In genomic region chr9:27437391-27438061, GRCm38 (mm10) we compare ENCODE assay signal across 13 mouse cellular contexts. TPM values are rescaled to one million over a fixed set of nuclear protein-coding genes. Genes with fewer than 3 reads are reported as not detected.
DNase-seq lines count a peak whose midpoint lies in the region; ATAC-seq and TF ChIP-seq lines count a peak whose summit lies in the region.
"Had no signal": no experiment of that assay in that cellular context is flagged by ENCODE, and none has a peak within 500 bp of the region (broad histone marks: within the 10 kb centered on the region; RNA-seq: fewer than 3 reads in every experiment).

No protein-coding gene starts in this region.

- WGBS in heart, embryonic 11.5 days (ENCODE audit: insufficient replicate concordance): 68% methylated on average over 7 of the region's 7 CpGs
- 61% methylated on average over 7 of the region's 7 CpGs for WGBS in forebrain, embryonic 12.5 days
- 79% methylated on average over 7 of the region's 7 CpGs for WGBS in midbrain, embryonic 11.5 days

- H3K4me3 ChIP-seq in heart, embryonic 11.5 days (ENCODE audit: low read depth, low read length): no peak overlapping the region
- H3K4me3 ChIP-seq in forebrain, embryonic 12.5 days (replicated peaks): no peak overlapping the region
- no peak overlapping the region for H3K4me3 ChIP-seq in midbrain, embryonic 11.5 days (ENCODE audit: low read depth, low read length)
- no peak overlapping the region for H3K4me3 ChIP-seq in gastrocnemius, adult 2 months
- H3K4me3 ChIP-seq: embryonic facial prominence, embryonic 12.5 days; intestine, embryonic 15.5 days; stomach, embryonic 15.5 days had no signal

- intact Hi-C loops in gastrocnemius, adult 2 months (cut with DNase I): no loop called here

- no peaks in the 10 kb centered on the region for H3K36me3 ChIP-seq in heart, embryonic 11.5 days (ENCODE audit: control insufficient read depth, insufficient read depth, low read length)
- H3K36me3 ChIP-seq in forebrain, embryonic 12.5 days (replicated peaks): no peaks in the 10 kb centered on the region
- H3K36me3 ChIP-seq in midbrain, embryonic 11.5 days (ENCODE audit: control insufficient read depth, insufficient read depth, low read length): no peaks in the 10 kb centered on the region
- H3K36me3 ChIP-seq: embryonic facial prominence, embryonic 12.5 days; intestine, embryonic 15.5 days; stomach, embryonic 15.5 days had no signal

- ATAC-seq in heart, embryonic 11.5 days (replicated peaks; ENCODE audit: insufficient number of reproducible peaks, low FRiP score, low TSS enrichment): no peak
- ATAC-seq in forebrain, embryonic 12.5 days (ENCODE audit: low FRiP score): no peak
- no peak for ATAC-seq in midbrain, embryonic 11.5 days (ENCODE audit: low FRiP score)
- ATAC-seq in activated CD4-positive, CD25-positive, alpha-beta regulatory T cell, adult 4 months: no peak
- ATAC-seq: intestine, embryonic 15.5 days had no signal

- peak; percentile 19 to 23 for DNase-seq in heart, adult 18-20 months
- peak; percentile 25 for DNase-seq in heart, postnatal 4 days
- peak; percentile 82 for DNase-seq in midbrain, embryonic 11.5 days (ENCODE audit: low spot score, missing footprints)
- DNase-seq in embryo, embryonic 9.5 days (ENCODE audit: extremely low spot score): no peak
- no peak for DNase-seq in gastrocnemius, adult 2 months

- H3K9ac ChIP-seq in heart, embryonic 11.5 days (ENCODE audit: low read depth, low read length): no peak overlapping the region
- no peak overlapping the region for H3K9ac ChIP-seq in forebrain, embryonic 12.5 days
- no peak overlapping the region for H3K9ac ChIP-seq in midbrain, embryonic 11.5 days (ENCODE audit: low read length)
- H3K9ac ChIP-seq: embryonic facial prominence, embryonic 12.5 days; intestine, embryonic 15.5 days; liver, embryonic 14.5 days; stomach, embryonic 15.5 days had no signal

- H3K27me3 ChIP-seq in heart, embryonic 11.5 days (ENCODE audit: control insufficient read depth, insufficient read depth, low read length): no peaks in the 10 kb centered on the region
- H3K27me3 ChIP-seq in forebrain, embryonic 12.5 days: no peaks in the 10 kb centered on the region
- no peaks in the 10 kb centered on the region for H3K27me3 ChIP-seq in midbrain, embryonic 11.5 days (ENCODE audit: control insufficient read depth, insufficient read depth, low read length)
- H3K27me3 ChIP-seq: embryonic facial prominence, embryonic 12.5 days; intestine, embryonic 15.5 days; stomach, embryonic 15.5 days had no signal

- no peaks in the 10 kb centered on the region for H3K9me3 ChIP-seq in heart, embryonic 11.5 days (replicated peaks; ENCODE audit: control insufficient read depth, low read length)
- no peaks in the 10 kb centered on the region for H3K9me3 ChIP-seq in forebrain, embryonic 12.5 days
- H3K9me3 ChIP-seq in midbrain, embryonic 11.5 days (ENCODE audit: control insufficient read depth, low read length): no peaks in the 10 kb centered on the region
- H3K9me3 ChIP-seq: embryonic facial prominence, embryonic 12.5 days; intestine, embryonic 15.5 days; stomach, embryonic 15.5 days had no signal

- H3K4me2 ChIP-seq in heart, embryonic 11.5 days: no peak overlapping the region
- no peak overlapping the region for H3K4me2 ChIP-seq in forebrain, embryonic 12.5 days
- no peak overlapping the region for H3K4me2 ChIP-seq in midbrain, embryonic 11.5 days
- H3K4me2 ChIP-seq: embryonic facial prominence, embryonic 12.5 days; intestine, embryonic 15.5 days; stomach, embryonic 15.5 days had no signal

- H3K4me1 ChIP-seq in heart, embryonic 11.5 days (ENCODE audit: control insufficient read depth, insufficient read depth, low read length): no peaks in the 10 kb centered on the region
- peaks cover 19% of the 10 kb centered on the region for H3K4me1 ChIP-seq in forebrain, embryonic 12.5 days
- no peaks in the 10 kb centered on the region; the same call in 1 of the 2 replicates for H3K4me1 ChIP-seq in midbrain, embryonic 11.5 days (ENCODE audit: control insufficient read depth, insufficient read depth, low read length)
- H3K4me1 ChIP-seq: intestine, embryonic 15.5 days; stomach, embryonic 15.5 days had no signal

- TF ChIP-seq CTCF in gastrocnemius, adult 2 months (IDR thresholded peaks at IDR 0.05): no peak

- H3K27ac ChIP-seq in heart, embryonic 11.5 days (ENCODE audit: low read depth, low read length): no peak overlapping the region
- H3K27ac ChIP-seq in forebrain, embryonic 12.5 days: peak overlapping the region; percentile 54; the same call in 1 of the 2 replicates
- no peak overlapping the region for H3K27ac ChIP-seq in midbrain, embryonic 11.5 days (ENCODE audit: low read depth, low read length)
- no peak overlapping the region for H3K27ac ChIP-seq in gastrocnemius, adult 2 months
- H3K27ac ChIP-seq: embryonic facial prominence, embryonic 12.5 days; intestine, embryonic 15.5 days; liver, embryonic 14.5 days; stomach, embryonic 15.5 days had no signal

RNA-seq across cellular contexts. Expression of gene Spata19, which starts 40.9 kb away (rescaled TPM):
- not detected for total RNA-seq in heart, adult 18-20 months (2021)
- polyA plus RNA-seq in heart, embryonic 11.5 days (2014; fragmentation: Nextera tagmentation; extraction: Ambion mirVana): not detected in 2 replicates
- polyA plus RNA-seq in forebrain, embryonic 12.5 days (2016; fragmentation: Nextera tagmentation; extraction: Ambion mirVana): not detected in 2 replicates
- total RNA-seq in heart, postnatal 4 days (2021): not detected
- polyA plus RNA-seq in midbrain, embryonic 11.5 days (2014; fragmentation: Nextera tagmentation; extraction: Ambion mirVana): not detected in 2 replicates
- total RNA-seq in gastrocnemius, adult 2 months (2021): not detected
- not detected for polyA plus RNA-seq in activated CD4-positive, CD25-positive, alpha-beta regulatory T cell, adult 4 months (2017; shearing (Covaris generic))
- polyA plus RNA-seq: embryonic facial prominence, embryonic 12.5 days; intestine, embryonic 15.5 days; liver, embryonic 14.5 days; neural tube, embryonic 11.5 days; stomach, embryonic 15.5 days had no signal

Comparison
In these comparisons a context has a peak if more than half of its experiments do, and no peak if none do; other contexts are left out.
1. DNase-seq: peak in heart, adult 18-20 months (2 of 2), heart, postnatal 4 days (single experiment) and midbrain, embryonic 11.5 days (single experiment); none in embryo, embryonic 9.5 days (single experiment) and gastrocnemius, adult 2 months (single experiment).